Mouse (Mus musculus) ES-E14 (cell line): ENCODE results near the gene Them5.

Source experiments
- CHD2 ChIP-seq: IDR thresholded peaks from 2 replicates; pipeline ENCODE4 v1.6.1; 2014; ENCODE audit warnings: mild to moderate bottlenecking, low read depth, low read length, inconsistent platforms
- HCFC1 ChIP-seq: IDR thresholded peaks from 2 replicates; pipeline ENCODE4 v1.6.1; 2012; ENCODE audit warnings: low read length, inconsistent platforms, borderline replicate concordance; ENCODE audit not compliant: insufficient read depth
- MAFK ChIP-seq: IDR thresholded peaks from 2 replicates; pipeline ENCODE4 v1.6.1; 2014; ENCODE audit warnings: mild to moderate bottlenecking, low read depth, low read length, inconsistent platforms; ENCODE audit not compliant: insufficient read depth
- ZC3H11A ChIP-seq: IDR thresholded peaks from 2 replicates; pipeline ENCODE4 v1.6.1; 2012; ENCODE audit warnings: low read depth, mild to moderate bottlenecking, inconsistent platforms, low read length, borderline replicate concordance
- ZNF384 ChIP-seq: IDR thresholded peaks from 2 replicates; pipeline ENCODE4 v1.6.1; 2012; ENCODE audit warnings: low read depth, low read length, inconsistent platforms

DNA sequence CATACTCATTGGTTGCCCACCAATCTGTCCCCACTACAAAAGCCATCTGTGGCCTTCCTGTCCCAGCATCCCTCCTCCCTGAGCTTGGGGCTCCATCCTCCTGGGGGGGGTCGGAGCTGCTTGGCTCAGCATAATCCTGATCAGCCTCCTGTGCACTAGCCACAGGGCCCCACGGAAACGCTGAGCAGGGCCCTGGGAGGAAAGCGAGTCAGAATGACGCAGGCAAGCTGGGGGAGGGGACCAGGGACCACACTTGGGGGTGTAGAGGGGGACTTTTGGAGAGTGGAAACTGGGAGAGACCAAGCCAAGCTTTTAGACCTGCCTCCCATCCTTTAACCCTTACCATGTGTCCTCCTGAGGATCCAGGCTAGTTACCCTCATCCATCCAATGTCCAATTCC lies 34.0 kb downstream of the Them5 start:
- TF ChIP-seq CHD2 = no peak
- TF ChIP-seq ZC3H11A = no peak
- no peak for TF ChIP-seq MAFK
- TF ChIP-seq HCFC1 = no peak
- TF ChIP-seq ZNF384 = no peak
